Mouse (Mus musculus) liver, adult (tissue): ENCODE results near the gene Mcam.

ENCODE experiments used
- GATA4 ChIP-seq: IDR thresholded peaks from 2 replicates; pipeline ENCODE4 v1.6.1; 2014; ENCODE audit warnings: mild to moderate bottlenecking, low read length; ENCODE audit not compliant: insufficient replicate concordance

Mcam gene

GRCm38 (mm10) chr9:44147290-44147689, 13.0 kb downstream of the Mcam start:
- no peak for TF ChIP-seq GATA4

- TF ChIP-seq GATA4, result no peak
Measured at GRCm38 (mm10) chr9:44159886-44160285, 25.6 kb downstream of the Mcam start.

GRCm38 (mm10) chr9:44168931-44169330, 34.7 kb downstream of the Mcam start:
- TF ChIP-seq GATA4, result no peak

- TF ChIP-seq GATA4, result no peak
Measured at GRCm38 (mm10) chr9:44170691-44171151, 36.5 kb downstream of the Mcam start.

- peak; percentile 56; the same call in 1 of the 2 replicates for TF ChIP-seq GATA4
Measured at GRCm38 (mm10) chr9:44175556-44175955, 41.3 kb downstream of the Mcam start.

- TF ChIP-seq GATA4, result no peak
Measured at GRCm38 (mm10) chr9:44175957-44176356, 41.7 kb downstream of the Mcam start.

- no peak for TF ChIP-seq GATA4
Measured at GRCm38 (mm10) chr9:44177405-44177804, 43.1 kb downstream of the Mcam start.

- no peak for TF ChIP-seq GATA4
Measured at GRCm38 (mm10) chr9:44178389-44178788, 44.1 kb downstream of the Mcam start.

GRCm38 (mm10) chr9:44178811-44179210, 44.5 kb downstream of the Mcam start:
- TF ChIP-seq GATA4, result no peak

- TF ChIP-seq GATA4, result no peak
Measured at GRCm38 (mm10) chr9:44181537-44181936, 47.3 kb downstream of the Mcam start.

GRCm38 (mm10) chr9:44182260-44182659, 48.0 kb downstream of the Mcam start:
- no peak for TF ChIP-seq GATA4

GRCm38 (mm10) chr9:44188223-44188622, 54.0 kb downstream of the Mcam start:
- no peak for TF ChIP-seq GATA4

GRCm38 (mm10) chr9:44191166-44191565, 56.9 kb downstream of the Mcam start:
- no peak for TF ChIP-seq GATA4

- TF ChIP-seq GATA4, result no peak
Measured at GRCm38 (mm10) chr9:44192312-44192711, 58.0 kb downstream of the Mcam start.
